Mouse (Mus musculus) hindbrain, embryonic 14.5 days (tissue): ENCODE data around the gene Atp13a3. TPM values are rescaled to one million over a fixed set of nuclear protein-coding genes. Genes with fewer than 3 reads are reported as not detected.
"Not testable (repeated sequence)": the region's sequence is repeated elsewhere in the genome, so short reads cannot be mapped to it uniquely, and the experiment has no call there.

ENCODE experiments used
- ATAC-seq: fragments of 200-750 bp; cut with Nextera tagmentation; 2 replicates; pipeline ENCODE4 v1.8.0; 2017; ENCODE audit warnings: moderate number of reproducible peaks, mild to moderate bottlenecking, moderate TSS enrichment, moderate library complexity; ENCODE audit not compliant: low FRiP score
- DNase-seq: peaks from one replicate; pipeline ENCODE4 v3.0.0-alpha.2; 2015; ENCODE audit warnings: low spot score
- H3K27ac ChIP-seq: fragments of 300-500 bp; sonication (generic); 2 replicates; pipeline ENCODE4 v1.5.1; 2014; ENCODE audit warnings: mild to moderate bottlenecking, moderate library complexity
- H3K27me3 ChIP-seq: fragments of 300-500 bp; sonication (generic); 2 replicates; pipeline ENCODE4 v1.6.1; 2014; ENCODE audit warnings: mild to moderate bottlenecking, low read length, mixed read lengths; ENCODE audit not compliant: control insufficient read depth, insufficient read depth
- H3K36me3 ChIP-seq: fragments of 300-500 bp; sonication (generic); replicated peaks from 2 replicates; pipeline ENCODE4 v1.6.1; 2014; ENCODE audit not compliant: control insufficient read depth, insufficient read depth
- H3K4me1 ChIP-seq: fragments of 300-500 bp; sonication (generic); replicated peaks from 2 replicates; pipeline ENCODE4 v1.6.1; 2014; ENCODE audit warnings: antibody characterized with exemption, low read length, mixed read lengths; ENCODE audit not compliant: control insufficient read depth, insufficient read depth
- H3K4me2 ChIP-seq: fragments of 300-500 bp; sonication (generic); replicated peaks from 2 replicates; pipeline ENCODE4 v1.6.1; 2014; ENCODE audit warnings: mild to moderate bottlenecking, moderate library complexity
- H3K4me3 ChIP-seq: fragments of 300-500 bp; sonication (generic); replicated peaks from 2 replicates; pipeline ENCODE4 v1.5.1; 2014; ENCODE audit warnings: mild to moderate bottlenecking, low read length
- H3K9ac ChIP-seq: fragments of 300-500 bp; sonication (generic); 2 replicates; pipeline ENCODE4 v1.6.1; 2014
- H3K9me3 ChIP-seq: fragments of 300-500 bp; sonication (generic); 2 replicates; pipeline ENCODE4 v1.6.1; 2016; ENCODE audit warnings: low read length; ENCODE audit not compliant: control insufficient read depth
- WGBS: fragments of 180-500 bp; shearing (Covaris S2); extraction: QIAGEN DNeasy Blood & Tissue Kit; methylation state at CpG from one replicate; pipeline ENCODE4 v1.1.7; 2014; 5-methylcytosine and 5-hydroxymethylcytosine counted together
- polyA plus RNA-seq: library from polyadenylated mRNA; unstranded; fragments of >200 nt; fragmentation: Nextera tagmentation; extraction: Ambion mirVana; gene quantifications from 2 replicates; pipeline ENCODE4 v1.2.1, GENCODE M21; 2014

Gene Atp13a3
- polyA plus RNA-seq, 1 experiment from 2014 or later: 13.4 TPM

DNA sequence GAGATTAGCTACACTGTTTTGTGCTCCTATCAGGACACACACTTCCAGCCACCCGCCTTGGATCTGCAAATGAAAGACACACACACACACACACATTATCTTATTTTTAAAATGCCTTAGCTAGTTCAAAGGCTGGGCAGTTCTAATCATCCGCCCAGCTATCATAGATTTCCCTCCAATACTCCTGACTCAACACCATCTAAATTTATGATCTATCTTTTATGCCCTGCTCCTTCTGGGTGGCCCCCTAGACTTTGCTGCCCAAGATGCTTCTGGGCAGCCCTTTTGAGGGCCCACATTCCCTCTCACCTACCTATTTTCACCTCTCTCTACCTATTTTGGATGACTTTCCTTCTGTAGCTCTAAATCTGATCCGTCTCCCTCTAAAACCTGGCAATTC, 29.5 kb downstream of the Atp13a3 start:
- H3K4me2 ChIP-seq: no peak overlapping the region
- ATAC-seq: no peak
- H3K27me3 ChIP-seq: no peaks in the 10 kb centered on the region
- H3K36me3 ChIP-seq: no peaks in the 10 kb centered on the region
- DNase-seq: no peak
- H3K4me1 ChIP-seq: no peaks in the 10 kb centered on the region
- H3K9me3 ChIP-seq: no peaks in the 10 kb centered on the region
- 80% methylated on average over 3 of the region's 3 CpGs for WGBS
- no peak overlapping the region for H3K27ac ChIP-seq
- no peak overlapping the region for H3K9ac ChIP-seq
- no peak overlapping the region for H3K4me3 ChIP-seq

GRCm38 (mm10) chr16:30374927-30375326, 30.8 kb downstream of the Atp13a3 start:
- Histone ChIP-seq H3K9ac (no peak overlapping the region), H3K36me3 (no peaks in the 10 kb centered on the region), H3K4me1 (no peaks in the 10 kb centered on the region), H3K9me3 (no peaks in the 10 kb centered on the region), H3K27me3 (no peaks in the 10 kb centered on the region), H3K4me2 (no peak overlapping the region), H3K4me3 (no peak overlapping the region), H3K27ac (no peak overlapping the region)
- DNase-seq (no peak), ATAC-seq (no peak)
- 92% methylated on average over 3 of the region's 3 CpGs for WGBS

DNA sequence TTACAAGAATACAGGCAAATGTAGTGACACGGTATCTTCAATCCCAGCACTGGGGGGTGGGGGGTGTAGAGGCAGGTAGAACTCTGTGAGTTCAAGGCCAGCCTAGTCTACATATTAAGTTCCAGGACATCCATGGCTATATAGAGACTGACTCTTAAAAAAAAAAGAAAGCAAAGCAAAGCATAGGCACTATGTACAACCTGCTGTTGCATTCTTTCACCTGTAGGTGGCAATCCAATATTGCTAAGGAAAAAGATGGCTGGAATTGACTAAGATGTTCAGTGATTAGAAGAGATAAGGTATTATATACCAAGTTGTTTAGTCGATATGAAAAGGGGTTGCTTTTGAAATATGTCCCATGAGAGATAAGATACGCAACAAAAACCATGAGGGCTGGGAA, 31.5 kb downstream of the Atp13a3 start:
- no peaks in the 10 kb centered on the region for H3K27me3 ChIP-seq
- no peak overlapping the region for H3K9ac ChIP-seq
- H3K4me2 ChIP-seq: no peak overlapping the region
- H3K36me3 ChIP-seq: no peaks in the 10 kb centered on the region
- ATAC-seq (peak; percentile 17; the same call in 1 of the 2 replicates), DNase-seq (peak; percentile 78)
- no peaks in the 10 kb centered on the region for H3K9me3 ChIP-seq
- no peaks in the 10 kb centered on the region for H3K4me1 ChIP-seq
- 73% methylated on average over 3 of the region's 3 CpGs for WGBS
- no peak overlapping the region for H3K27ac ChIP-seq
- no peak overlapping the region for H3K4me3 ChIP-seq

GRCm38 (mm10) chr16:30373286-30373685, 32.5 kb downstream of the Atp13a3 start:
- not testable (repeated sequence) for H3K27me3 ChIP-seq, H3K4me1 ChIP-seq, H3K9me3 ChIP-seq, H3K4me2 ChIP-seq, H3K4me3 ChIP-seq, DNase-seq, H3K9ac ChIP-seq, H3K36me3 ChIP-seq, H3K27ac ChIP-seq, ATAC-seq
- 92% methylated on average over 4 of the region's 4 CpGs for WGBS

- DNase-seq (no peak), ATAC-seq (no peak)
- Histone ChIP-seq H3K9me3 (no peaks in the 10 kb centered on the region), H3K27me3 (no peaks in the 10 kb centered on the region), H3K36me3 (peaks cover 3% of the 10 kb centered on the region; the same call in 1 of the 2 replicates), H3K4me1 (no peaks in the 10 kb centered on the region), H3K27ac (no peak overlapping the region), H3K4me3 (no peak overlapping the region), H3K9ac (no peak overlapping the region), H3K4me2 (no peak overlapping the region)
- WGBS: 90% methylated on average over 2 of the region's 2 CpGs
These were observed 38.4 kb downstream of the Atp13a3 start for GRCm38 (mm10) chr16:30367395-30367794.

DNA sequence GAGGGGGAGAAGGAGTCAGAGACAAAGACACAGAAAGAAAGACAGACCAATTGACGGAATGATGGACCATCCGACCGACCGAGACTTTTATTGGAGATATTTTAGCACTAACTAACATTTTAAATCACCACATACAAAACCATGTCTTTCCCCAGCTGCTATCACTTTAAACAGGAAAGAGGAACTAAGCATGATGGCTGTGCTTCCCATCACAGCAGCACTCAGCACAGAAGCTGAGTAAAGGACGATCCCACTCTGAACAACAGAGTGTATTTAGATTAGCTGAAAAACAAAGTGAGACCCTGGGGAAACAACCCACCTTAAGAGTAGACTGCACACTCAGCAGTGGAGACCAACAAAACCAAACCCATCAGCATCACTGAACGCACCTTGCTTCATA, 41.2 kb downstream of the Atp13a3 start:
- no peak overlapping the region for H3K4me3 ChIP-seq
- no peaks in the 10 kb centered on the region for H3K9me3 ChIP-seq
- ATAC-seq (no peak), DNase-seq (no peak)
- WGBS: 86% methylated on average over 6 of the region's 6 CpGs
- no peak overlapping the region for H3K9ac ChIP-seq
- H3K36me3 ChIP-seq: peaks cover 3% of the 10 kb centered on the region; the same call in 1 of the 2 replicates
- no peaks in the 10 kb centered on the region for H3K4me1 ChIP-seq
- H3K27ac ChIP-seq: no peak overlapping the region
- H3K27me3 ChIP-seq: no peaks in the 10 kb centered on the region
- H3K4me2 ChIP-seq: no peak overlapping the region

DNA sequence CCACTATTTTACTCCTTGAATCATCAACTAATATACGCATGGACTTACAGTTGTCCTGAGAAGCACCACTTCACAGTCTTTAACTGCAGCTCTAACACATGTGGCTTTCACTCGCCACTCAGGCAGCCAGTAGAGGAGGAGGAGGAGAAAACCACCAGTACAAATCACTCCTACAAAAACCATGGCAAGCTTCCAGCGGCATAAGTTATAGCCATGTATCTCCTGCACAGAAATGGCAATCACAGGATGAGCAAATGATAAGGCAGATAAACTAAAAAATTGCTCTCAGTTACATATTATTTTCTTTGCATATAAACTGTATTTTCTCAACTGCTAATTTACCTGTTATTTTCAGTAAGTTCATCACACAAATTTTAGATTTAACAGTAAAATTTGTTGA, 43.2 kb downstream of the Atp13a3 start:
- DNase-seq (no peak), ATAC-seq (no peak)
- WGBS: 85% methylated on average over 3 of the region's 3 CpGs
- H3K36me3 ChIP-seq: peaks cover 3% of the 10 kb centered on the region; the same call in 1 of the 2 replicates
- H3K27me3 ChIP-seq: no peaks in the 10 kb centered on the region
- H3K9me3 ChIP-seq: no peaks in the 10 kb centered on the region
- no peaks in the 10 kb centered on the region for H3K4me1 ChIP-seq
- no peak overlapping the region for H3K27ac ChIP-seq
- H3K4me2 ChIP-seq: no peak overlapping the region
- no peak overlapping the region for H3K9ac ChIP-seq
- no peak overlapping the region for H3K4me3 ChIP-seq

- WGBS: 93% methylated on average over 11 of the region's 11 CpGs
- not testable (repeated sequence) for H3K27me3 ChIP-seq, H3K4me2 ChIP-seq, DNase-seq, H3K9me3 ChIP-seq, H3K4me1 ChIP-seq, H3K9ac ChIP-seq, H3K4me3 ChIP-seq, ATAC-seq, H3K27ac ChIP-seq
- peaks cover 54% of the 10 kb centered on the region for H3K36me3 ChIP-seq
These were observed 52.3 kb downstream of the Atp13a3 start for GRCm38 (mm10) chr16:30353489-30353888.

DNA sequence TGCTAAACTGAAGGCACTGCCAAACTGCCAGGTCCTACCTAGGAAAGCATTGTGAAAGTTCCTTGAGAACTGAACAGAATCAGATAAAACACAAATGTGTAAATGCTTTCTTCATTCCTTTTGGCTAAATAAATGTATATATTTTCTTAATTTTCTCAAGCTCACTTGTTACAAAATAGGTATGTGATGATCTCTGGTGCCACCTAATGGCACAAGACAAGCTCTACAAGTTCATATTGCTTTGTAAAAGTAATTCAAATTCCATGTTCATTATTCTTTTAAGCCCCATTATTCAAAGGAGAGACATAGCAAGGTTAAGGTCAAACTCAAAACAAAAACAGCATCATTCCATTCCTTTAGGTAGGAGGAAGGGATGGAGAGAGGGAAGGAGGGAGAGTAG, 91.5 kb downstream of the Atp13a3 start:
- Histone ChIP-seq H3K27ac (no peak overlapping the region), H3K27me3 (peaks cover 30% of the 10 kb centered on the region), H3K4me3 (no peak overlapping the region), H3K9ac (no peak overlapping the region), H3K4me2 (no peak overlapping the region), H3K4me1 (peaks cover 8% of the 10 kb centered on the region; the same call in 1 of the 2 replicates), H3K36me3 (peaks cover 28% of the 10 kb centered on the region), H3K9me3 (no peaks in the 10 kb centered on the region)
- DNase-seq: peak; percentile 74
- ATAC-seq: no peak

- Histone ChIP-seq H3K9me3 (no peaks in the 10 kb centered on the region), H3K4me3 (peak within 1 kb of the TSS; percentile 52), H3K27ac (no peak within 1 kb of the TSS), H3K36me3 (peaks cover 18% of the 10 kb centered on the region), H3K27me3 (peaks cover 57% of the 10 kb centered on the region), H3K9ac (peak within 1 kb of the TSS; percentile 57; the same call in 1 of the 2 replicates), H3K4me2 (peak within 1 kb of the TSS; percentile 95), H3K4me1 (peaks cover 21% of the 10 kb centered on the region)
- DNase-seq (no peak), ATAC-seq (no peak)
These were observed 95.1 kb downstream of the Atp13a3 start, which contains the start of gene Gp5 for GRCm38 (mm10) chr16:30310647-30311046. Gene Gp5 (minus strand): TSS chr16:30310779.
